Mouse (Mus musculus) limb, embryonic 10.5 days (tissue): ENCODE measurements around the gene Gm36864. TPM values are rescaled to one million over a fixed set of nuclear protein-coding genes. Genes with fewer than 3 reads are reported as not detected.

Experiments
- polyA plus RNA-seq: library from polyadenylated mRNA; unstranded; fragments of >200 nt; fragmentation: Nextera tagmentation; extraction: Ambion mirVana; gene quantifications from 2 replicates; pipeline ENCODE4 v1.2.1, GENCODE M21; 2016

Gm36864 gene
- polyA plus RNA-seq, 1 experiment from 2014 or later: not detected

Other genes starting within 250 kb of the Gm36864 start
- gene Klk1b11, start 240.3 kb upstream of the Gm36864 start, polyA plus RNA-seq: not detected in 2 replicates
- gene Klk1b26, start 224.0 kb upstream of the Gm36864 start, polyA plus RNA-seq: not detected in 2 replicates
- not detected in 2 replicates for gene Klk1b27, start 183.9 kb upstream of the Gm36864 start, polyA plus RNA-seq
- gene Klk1b21, start 133.8 kb upstream of the Gm36864 start, polyA plus RNA-seq: not detected in 2 replicates
- gene Klk1b22, start 123.5 kb upstream of the Gm36864 start, polyA plus RNA-seq: not detected in 2 replicates
- not detected in 2 replicates for gene Klk1b16, start 99.4 kb upstream of the Gm36864 start, polyA plus RNA-seq
- not detected in 2 replicates for gene Klk1b24, start 47.9 kb upstream of the Gm36864 start, polyA plus RNA-seq
- not detected in 2 replicates for gene Klk1b3, start 38.0 kb upstream of the Gm36864 start, polyA plus RNA-seq
- gene Klk1b4, start 28.7 kb upstream of the Gm36864 start, polyA plus RNA-seq: not detected in 2 replicates
- not detected in 2 replicates for gene Klk1b5, start 20.2 kb upstream of the Gm36864 start, polyA plus RNA-seq
- not detected in 2 replicates for gene Klk1, start 10.8 kb upstream of the Gm36864 start, polyA plus RNA-seq
- 0.88 and 1.1 TPM in 2 replicates for gene 1700028J19Rik, start 10.5 kb downstream of the Gm36864 start, polyA plus RNA-seq
- 179 and 220 TPM in 2 replicates for gene 2410002F23Rik, start 10.5 kb downstream of the Gm36864 start, polyA plus RNA-seq
- 0.15 and 0.18 TPM in 2 replicates for gene Acp4, start 21.2 kb downstream of the Gm36864 start, polyA plus RNA-seq
- not detected in 2 replicates for gene Gm15517, start 25.3 kb downstream of the Gm36864 start, polyA plus RNA-seq
- gene Clec11a, start 70.7 kb downstream of the Gm36864 start, polyA plus RNA-seq: 1.1 and 1.7 TPM in 2 replicates
- gene Shank1, start 74.1 kb downstream of the Gm36864 start, polyA plus RNA-seq: 0.31 and 0.40 TPM in 2 replicates
- gene Syt3, start 147.9 kb downstream of the Gm36864 start, polyA plus RNA-seq: 1.1 and 1.9 TPM in 2 replicates
- gene 1700008O03Rik, start 149.6 kb downstream of the Gm36864 start, polyA plus RNA-seq: 0.50 and 0.68 TPM in 2 replicates
- gene Lrrc4b, start 192.8 kb downstream of the Gm36864 start, polyA plus RNA-seq: 0.06 and 0.21 TPM in 2 replicates
- gene Aspdh, start 229.2 kb downstream of the Gm36864 start, polyA plus RNA-seq: not detected in 2 replicates
- 72.6 and 73.3 TPM in 2 replicates for gene Josd2, start 231.8 kb downstream of the Gm36864 start, polyA plus RNA-seq